Mouse (Mus musculus): ENCODE data around the gene Cfap77. TPM values are rescaled to one million over a fixed set of nuclear protein-coding genes. Genes with fewer than 3 reads are reported as not detected.

The Cfap77 gene
- polyA plus RNA-seq, 1 experiment from 2014 or later, result 0.64 TPM

DNA sequence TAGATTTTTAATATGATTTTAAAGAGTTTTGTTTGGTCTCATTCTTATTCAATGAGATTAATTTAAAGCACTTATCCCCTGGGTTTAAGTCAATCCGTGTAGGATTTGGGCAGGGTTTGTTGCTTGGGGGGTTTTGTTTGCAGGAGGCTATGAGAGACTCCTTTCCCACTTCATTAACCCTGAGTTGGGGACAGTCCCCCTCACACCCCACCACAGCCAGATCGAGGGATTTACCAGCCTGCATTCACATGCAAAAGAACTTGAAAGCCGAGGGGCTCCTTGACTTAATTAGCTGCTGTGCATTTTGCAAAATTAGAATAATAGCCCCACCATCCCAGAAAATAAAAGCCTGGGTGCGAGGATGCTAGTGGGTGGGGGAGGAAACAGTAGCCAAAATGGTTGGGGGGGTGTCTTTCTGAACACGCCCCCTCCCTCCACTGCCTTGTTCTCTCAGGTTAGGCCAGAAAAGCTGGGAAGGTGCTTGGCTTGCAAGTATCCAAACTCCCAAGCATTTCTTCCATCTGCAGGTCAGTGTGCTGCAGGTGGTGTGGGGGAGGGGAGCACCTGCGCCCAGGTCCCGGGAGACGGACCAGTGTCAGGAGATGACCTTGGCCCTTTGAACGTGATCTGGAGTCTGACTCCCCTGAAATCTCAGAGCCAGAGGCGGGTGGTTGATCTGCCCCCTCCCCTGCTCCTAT lies 147.0 kb downstream of the Cfap77 start:
- Histone ChIP-seq H3K27ac (replicated peaks) (peak overlapping the region; percentile 84), H3K4me3 (peak overlapping the region; percentile 42)
- 2% methylated on average over 10 of the region's 10 CpGs for WGBS

DNA sequence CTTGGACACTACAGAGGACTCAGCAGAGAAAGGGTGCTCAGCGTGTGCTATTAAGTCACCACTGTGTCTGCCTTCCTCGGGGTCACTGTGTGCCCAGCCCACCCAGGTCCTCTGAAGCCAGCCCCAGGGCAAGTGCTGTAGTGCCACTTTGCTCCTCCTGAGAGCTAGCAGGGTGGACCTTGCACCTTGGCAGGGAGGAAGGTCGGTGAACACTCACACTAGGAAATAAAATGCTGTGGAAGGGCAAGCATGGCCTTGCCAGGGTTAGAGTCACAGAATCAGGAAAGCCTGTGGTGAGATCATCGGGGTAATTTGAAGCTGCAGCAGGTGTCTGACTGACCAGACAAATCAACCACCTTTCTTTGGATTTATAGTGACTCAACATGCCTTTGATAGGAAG lies 149.3 kb downstream of the Cfap77 start:
- no peak overlapping the region for H3K4me3 ChIP-seq
- peaks cover 12% of the 10 kb centered on the region; the same call in 1 of the 2 replicates for H3K36me3 ChIP-seq
- peaks cover 98% of the 10 kb centered on the region for H3K27me3 ChIP-seq
- no peak overlapping the region for H3K27ac ChIP-seq (replicated peaks)
- ATAC-seq (ENCODE audit: low FRiP score, low read depth), result no peak
- 44% methylated on average over 4 of the region's 4 CpGs for WGBS
- no peak overlapping the region for H3K4me2 ChIP-seq (replicated peaks)
- H3K9ac ChIP-seq (replicated peaks), result no peak overlapping the region
- peaks cover 50% of the 10 kb centered on the region for H3K4me1 ChIP-seq
- no peaks in the 10 kb centered on the region for H3K9me3 ChIP-seq

More for the DNA sequence above, 147.0 kb downstream of the Cfap77 start:
- Histone ChIP-seq H3K4me1 (peaks cover 66% of the 10 kb centered on the region), H3K9me3 (no peaks in the 10 kb centered on the region), H3K36me3 (peaks cover 12% of the 10 kb centered on the region; the same call in 1 of the 2 replicates), H3K9ac (replicated peaks) (peak overlapping the region; percentile 51; the same call in 1 of the 2 replicates), H3K4me2 (replicated peaks) (peak overlapping the region; percentile 54), H3K27me3 (peaks cover 99% of the 10 kb centered on the region)
- peak; percentile 68 for ATAC-seq (ENCODE audit: low FRiP score, low read depth)

DNA sequence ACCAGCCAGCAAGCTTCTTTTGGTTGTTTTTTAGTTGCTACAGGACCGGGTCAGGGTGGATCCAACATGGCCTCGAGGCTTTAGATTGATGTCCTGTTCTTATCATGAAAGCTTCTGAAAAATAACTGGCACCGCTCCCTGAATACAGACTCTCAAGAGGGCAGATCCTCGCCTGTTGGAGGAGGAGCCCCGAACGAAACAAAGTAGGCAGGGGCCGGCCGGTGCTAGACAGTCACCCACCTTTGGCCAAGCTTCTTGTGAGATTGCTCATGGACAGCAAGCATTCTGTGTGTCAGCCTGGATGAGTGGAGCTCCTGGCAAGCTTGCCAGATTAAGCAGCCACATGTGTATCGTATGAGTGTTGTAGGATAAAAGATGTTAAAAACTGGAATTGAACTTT lies 150.1 kb downstream of the Cfap77 start:
- WGBS, result 58% methylated on average over 9 of the region's 9 CpGs
- no peak overlapping the region for H3K4me3 ChIP-seq
- no peaks in the 10 kb centered on the region for H3K9me3 ChIP-seq
- H3K36me3 ChIP-seq, result peaks cover 12% of the 10 kb centered on the region; the same call in 1 of the 2 replicates
- ATAC-seq (ENCODE audit: low FRiP score, low read depth), result no peak
- peaks cover 98% of the 10 kb centered on the region for H3K27me3 ChIP-seq
- H3K4me2 ChIP-seq (replicated peaks), result no peak overlapping the region
- H3K9ac ChIP-seq (replicated peaks), result no peak overlapping the region
- H3K4me1 ChIP-seq, result peaks cover 50% of the 10 kb centered on the region
- no peak overlapping the region for H3K27ac ChIP-seq (replicated peaks)

DNA sequence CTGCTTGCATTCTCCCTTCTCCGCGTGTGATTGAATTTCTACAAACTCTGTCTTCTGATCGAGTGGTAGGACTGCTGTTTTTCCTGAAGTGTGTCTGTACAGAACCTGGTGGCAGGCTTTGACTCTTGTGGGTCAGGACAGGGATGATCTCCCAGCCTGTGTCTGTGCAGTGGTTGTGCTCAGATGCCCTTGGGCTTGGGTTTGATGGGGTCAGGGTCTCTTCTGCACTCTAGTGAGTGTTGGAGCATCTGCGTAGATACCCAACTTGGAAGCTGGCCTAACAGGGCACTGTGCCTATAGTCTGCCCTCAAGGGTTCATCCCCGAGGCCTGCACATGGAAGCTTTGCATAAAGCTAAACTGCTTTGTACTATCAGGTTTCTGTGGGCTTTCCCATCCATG lies 151.0 kb downstream of the Cfap77 start:
- Histone ChIP-seq H3K9me3 (no peaks in the 10 kb centered on the region), H3K27ac (replicated peaks) (no peak overlapping the region), H3K4me1 (peaks cover 42% of the 10 kb centered on the region), H3K9ac (replicated peaks) (no peak overlapping the region), H3K4me3 (no peak overlapping the region), H3K36me3 (peaks cover 12% of the 10 kb centered on the region; the same call in 1 of the 2 replicates), H3K4me2 (replicated peaks) (no peak overlapping the region), H3K27me3 (peaks cover 98% of the 10 kb centered on the region)
- no peak for ATAC-seq (ENCODE audit: low FRiP score, low read depth)
- 82% methylated on average over 5 of the region's 5 CpGs for WGBS

DNA sequence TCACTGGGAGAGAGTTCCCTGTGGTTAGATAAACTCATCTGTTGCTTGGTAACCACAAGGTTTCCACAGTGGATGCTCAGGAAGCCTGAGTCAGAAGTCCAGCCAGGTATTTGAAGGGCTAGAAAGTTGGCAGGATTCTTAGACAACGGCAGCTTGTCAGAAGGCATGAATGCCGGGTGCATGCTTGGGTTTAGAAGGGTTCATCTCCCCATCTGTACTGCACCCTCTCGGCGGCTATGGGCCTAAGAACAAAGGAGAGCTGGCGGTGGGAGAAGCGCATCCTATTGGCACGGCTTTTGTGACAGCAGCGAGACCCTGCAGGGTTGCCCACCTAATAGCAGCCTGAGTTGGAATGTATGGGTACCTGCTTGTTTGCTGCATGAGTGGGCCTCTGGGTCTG lies 152.6 kb downstream of the Cfap77 start:
- Histone ChIP-seq H3K4me3 (no peak overlapping the region), H3K9me3 (no peaks in the 10 kb centered on the region), H3K4me1 (peaks cover 27% of the 10 kb centered on the region), H3K27me3 (peaks cover 97% of the 10 kb centered on the region), H3K27ac (replicated peaks) (no peak overlapping the region), H3K9ac (replicated peaks) (no peak overlapping the region), H3K36me3 (peaks cover 20% of the 10 kb centered on the region), H3K4me2 (replicated peaks) (no peak overlapping the region)
- 86% methylated on average over 8 of the region's 8 CpGs for WGBS
- ATAC-seq (ENCODE audit: low FRiP score, low read depth), result no peak

DNA sequence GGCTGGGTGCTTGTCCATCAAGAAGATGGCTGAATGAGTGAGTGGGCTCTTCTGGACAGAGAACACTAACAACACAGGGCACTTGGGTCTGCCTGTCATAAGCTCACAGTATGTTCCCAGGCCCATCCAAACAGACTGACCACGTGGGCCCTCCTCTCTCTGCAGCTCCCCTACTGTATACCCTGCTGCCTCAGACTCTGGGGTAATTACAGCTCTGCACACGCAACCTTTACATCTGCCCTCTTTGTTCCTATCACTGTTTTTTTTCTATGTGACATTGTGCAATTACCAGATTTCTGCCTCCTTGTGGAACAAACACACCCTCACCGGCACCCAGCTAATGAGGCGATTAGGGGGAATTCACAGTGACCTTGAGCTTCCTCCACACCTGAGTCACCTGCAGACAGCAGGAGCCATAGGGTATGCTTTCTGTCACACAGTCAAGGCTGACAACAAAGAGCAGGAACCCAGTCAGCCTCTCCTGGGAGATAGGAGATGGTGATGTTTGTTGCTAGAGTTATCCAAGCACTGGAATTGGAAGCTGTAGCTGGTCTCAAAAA lies 157.4 kb downstream of the Cfap77 start:
- no peak overlapping the region for H3K4me3 ChIP-seq
- 73% methylated on average over 4 of the region's 4 CpGs for WGBS
- H3K36me3 ChIP-seq, result peaks cover 35% of the 10 kb centered on the region
- no peak overlapping the region for H3K27ac ChIP-seq (replicated peaks)
- H3K4me1 ChIP-seq, result peaks cover 16% of the 10 kb centered on the region
- no peaks in the 10 kb centered on the region for H3K9me3 ChIP-seq
- peaks cover 92% of the 10 kb centered on the region for H3K27me3 ChIP-seq
- no peak overlapping the region for H3K9ac ChIP-seq (replicated peaks)
- no peak overlapping the region for H3K4me2 ChIP-seq (replicated peaks)
- no peak for ATAC-seq (ENCODE audit: low FRiP score, low read depth)

DNA sequence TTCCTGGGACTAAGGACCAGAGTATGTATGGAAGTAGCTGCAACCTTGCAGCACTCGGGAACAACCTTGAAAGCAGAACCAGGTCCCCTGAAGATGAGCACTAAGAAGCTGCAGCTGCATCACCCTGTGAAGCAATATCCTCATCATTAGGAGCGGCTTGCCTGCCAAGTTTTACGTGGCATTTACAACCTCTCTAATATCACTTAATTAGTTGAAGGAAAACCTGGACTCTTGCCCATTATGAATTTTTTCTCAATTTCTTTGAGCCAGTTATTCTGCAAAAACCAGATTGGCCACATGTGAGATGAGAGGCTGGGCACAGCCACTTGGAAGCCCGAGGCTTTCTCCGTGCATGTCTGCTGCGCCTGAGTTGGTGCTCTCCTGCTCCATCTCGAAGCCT lies 159.0 kb downstream of the Cfap77 start:
- Histone ChIP-seq H3K4me2 (replicated peaks) (no peak overlapping the region), H3K27ac (replicated peaks) (no peak overlapping the region), H3K4me1 (peaks cover 16% of the 10 kb centered on the region), H3K4me3 (no peak overlapping the region), H3K27me3 (peaks cover 83% of the 10 kb centered on the region), H3K9ac (replicated peaks) (no peak overlapping the region), H3K36me3 (peaks cover 35% of the 10 kb centered on the region), H3K9me3 (no peaks in the 10 kb centered on the region)
- no peak for ATAC-seq (ENCODE audit: low FRiP score, low read depth)
- 91% methylated on average over 7 of the region's 7 CpGs for WGBS

DNA sequence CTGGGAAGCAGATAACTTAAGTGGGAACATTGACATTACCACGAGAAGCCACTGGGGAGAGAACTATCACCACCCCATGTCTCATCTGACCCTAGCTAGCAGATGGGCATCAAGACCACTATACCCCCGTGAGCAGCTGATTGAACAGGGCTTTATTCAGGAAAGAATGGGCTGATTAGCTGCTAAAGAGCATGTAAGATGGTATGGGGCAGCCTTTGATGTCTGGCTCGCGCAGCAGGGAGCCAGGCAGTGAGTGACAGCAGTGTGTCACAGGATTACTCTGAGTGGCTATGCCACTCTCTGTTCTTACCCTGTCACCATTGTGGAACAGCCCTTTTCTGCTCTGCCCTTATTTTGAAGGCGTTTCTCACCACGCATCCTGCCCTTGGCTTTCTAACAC lies 161.3 kb downstream of the Cfap77 start:
- Histone ChIP-seq H3K4me3 (no peak overlapping the region), H3K9me3 (no peaks in the 10 kb centered on the region), H3K36me3 (peaks cover 45% of the 10 kb centered on the region), H3K9ac (replicated peaks) (no peak overlapping the region), H3K27me3 (peaks cover 79% of the 10 kb centered on the region), H3K4me1 (peaks cover 23% of the 10 kb centered on the region), H3K4me2 (replicated peaks) (no peak overlapping the region), H3K27ac (replicated peaks) (peak overlapping the region; percentile 43; the same call in 1 of the 2 replicates)
- ATAC-seq (ENCODE audit: low FRiP score, low read depth), result peak; percentile 73
- 23% methylated on average over 6 of the region's 6 CpGs for WGBS

DNA sequence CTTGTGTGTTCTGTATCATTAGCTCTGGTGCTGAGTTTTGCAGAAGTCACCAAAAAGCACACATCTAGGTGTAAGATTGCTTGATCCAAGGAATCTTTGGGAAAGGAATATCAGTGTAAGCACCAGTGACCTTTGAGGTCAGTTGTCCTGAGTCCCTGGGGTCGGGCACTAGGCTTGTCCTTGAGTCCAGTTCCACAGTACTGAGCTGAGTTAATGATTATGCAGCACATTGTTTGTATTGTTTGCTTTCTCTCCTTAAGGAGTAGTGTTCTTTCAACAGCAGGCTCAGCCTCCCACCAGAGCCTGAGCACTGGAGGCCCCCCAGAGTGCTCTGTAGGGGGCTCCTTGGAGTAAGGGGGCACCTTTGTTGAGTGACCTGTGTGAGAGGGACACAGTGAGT lies 162.1 kb downstream of the Cfap77 start:
- WGBS, result 11% methylated on average over 1 of the region's 1 CpGs
- H3K36me3 ChIP-seq, result peaks cover 43% of the 10 kb centered on the region
- H3K9ac ChIP-seq (replicated peaks), result no peak overlapping the region
- peaks cover 23% of the 10 kb centered on the region for H3K4me1 ChIP-seq
- H3K4me3 ChIP-seq, result no peak overlapping the region
- peaks cover 72% of the 10 kb centered on the region for H3K27me3 ChIP-seq
- H3K9me3 ChIP-seq, result no peaks in the 10 kb centered on the region
- no peak overlapping the region for H3K4me2 ChIP-seq (replicated peaks)
- H3K27ac ChIP-seq (replicated peaks), result peak overlapping the region; percentile 30; the same call in 1 of the 2 replicates
- no peak for ATAC-seq (ENCODE audit: low FRiP score, low read depth)

DNA sequence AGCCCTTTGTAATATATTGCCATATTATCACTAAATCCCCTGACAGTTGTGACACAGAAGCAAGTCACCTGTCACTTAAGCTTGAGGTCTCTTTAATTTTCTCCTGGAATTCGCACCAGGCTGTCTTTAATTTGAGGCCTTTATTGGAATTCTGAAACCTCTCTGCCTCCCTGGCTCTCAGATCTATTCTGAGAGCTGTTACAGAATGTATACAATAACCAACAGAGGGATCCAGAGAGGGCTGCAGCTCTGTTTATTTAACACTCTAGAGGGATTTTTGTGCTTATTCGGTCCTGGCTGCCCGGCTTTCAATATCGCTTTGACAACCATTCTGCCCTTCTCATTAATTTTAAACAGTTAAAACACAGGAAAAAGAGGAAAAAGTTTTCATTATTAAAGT lies 170.0 kb downstream of the Cfap77 start:
- 47% methylated on average over 4 of the region's 4 CpGs for WGBS
- ATAC-seq (ENCODE audit: low FRiP score, low read depth), result no peak
- Histone ChIP-seq H3K4me1 (peaks cover 25% of the 10 kb centered on the region), H3K27me3 (0 out of 2 replicates have a peak, but pooled peaks cover 10% of the 10 kb centered on the region), H3K9ac (replicated peaks) (no peak overlapping the region), H3K36me3 (peaks cover 30% of the 10 kb centered on the region), H3K9me3 (no peaks in the 10 kb centered on the region), H3K27ac (replicated peaks) (peak overlapping the region; percentile 47; the same call in 1 of the 2 replicates), H3K4me3 (no peak overlapping the region), H3K4me2 (replicated peaks) (no peak overlapping the region)

DNA sequence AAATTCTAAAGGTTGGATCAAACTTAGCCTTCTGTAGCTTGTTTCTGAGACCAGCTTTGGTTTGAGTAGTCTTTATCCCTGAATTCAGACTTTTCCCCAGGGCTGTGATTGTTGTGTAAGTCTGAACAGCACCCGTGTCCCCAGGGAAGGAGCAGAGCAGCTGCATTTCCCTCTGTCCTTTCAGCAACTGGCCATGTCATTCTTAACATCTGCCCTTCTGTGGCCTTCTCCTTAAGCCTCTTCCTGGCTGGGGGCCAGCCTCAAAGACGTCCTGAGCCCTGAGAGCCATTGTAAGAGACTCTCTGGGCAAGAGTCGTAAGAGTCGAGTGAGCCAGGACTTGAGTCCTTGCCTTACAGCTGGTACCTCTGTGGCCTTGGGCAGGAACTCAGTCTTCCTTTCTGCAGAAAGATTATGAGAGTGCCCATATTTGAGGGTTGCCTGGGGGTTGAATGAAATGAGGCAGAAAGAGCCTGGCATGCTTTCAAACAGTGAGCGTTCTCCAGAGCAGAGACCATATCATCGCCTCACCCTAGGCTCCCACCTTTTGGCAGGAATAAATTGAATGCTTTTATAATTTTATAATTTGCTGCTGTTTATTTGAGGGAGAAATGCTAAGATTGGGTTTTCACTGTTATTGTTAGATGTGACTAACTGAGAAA lies 171.9 kb downstream of the Cfap77 start:
- no peak for ATAC-seq (ENCODE audit: low FRiP score, low read depth)
- Histone ChIP-seq H3K9me3 (no peaks in the 10 kb centered on the region), H3K4me3 (no peak overlapping the region), H3K4me2 (replicated peaks) (no peak overlapping the region), H3K27ac (replicated peaks) (no peak overlapping the region; the same call in 1 of the 2 replicates), H3K36me3 (peaks cover 36% of the 10 kb centered on the region), H3K4me1 (peaks cover 19% of the 10 kb centered on the region), H3K9ac (replicated peaks) (no peak overlapping the region), H3K27me3 (no peaks in the 10 kb centered on the region)
- 59% methylated on average over 6 of the region's 6 CpGs for WGBS

DNA sequence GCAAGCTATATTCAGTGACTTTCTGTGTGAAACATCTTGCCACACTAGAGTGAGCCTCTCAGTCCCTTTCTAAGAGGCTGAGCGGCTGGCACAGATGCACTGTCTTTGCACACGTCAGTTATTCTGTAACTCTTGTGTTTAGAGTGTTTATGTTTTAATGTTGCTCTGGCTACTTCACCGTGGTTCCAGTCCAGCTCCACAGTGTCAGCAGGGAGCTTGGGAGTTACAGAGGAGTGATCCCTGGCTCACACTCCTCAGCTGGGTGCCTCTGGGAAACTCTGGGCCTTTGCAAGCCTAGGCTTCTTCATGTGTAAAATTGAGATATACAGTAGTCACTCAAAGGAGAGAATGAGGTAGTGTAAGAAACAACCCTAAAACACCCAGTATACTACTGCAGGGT lies 172.8 kb downstream of the Cfap77 start:
- WGBS, result 87% methylated on average over 3 of the region's 3 CpGs
- Histone ChIP-seq H3K4me3 (no peak overlapping the region), H3K9me3 (no peaks in the 10 kb centered on the region), H3K4me1 (peaks cover 19% of the 10 kb centered on the region), H3K36me3 (peaks cover 43% of the 10 kb centered on the region), H3K9ac (replicated peaks) (no peak overlapping the region), H3K4me2 (replicated peaks) (no peak overlapping the region), H3K27me3 (no peaks in the 10 kb centered on the region), H3K27ac (replicated peaks) (no peak overlapping the region)
- ATAC-seq (ENCODE audit: low FRiP score, low read depth), result no peak

All from midbrain, embryonic 12.5 days (tissue).